Mouse (Mus musculus) kidney, adult 2 months (tissue): ENCODE results near the gene Stx19.

Experiments
- CTCF ChIP-seq: fragments of 200-500 bp; conservative IDR thresholded peaks from 2 replicates; pipeline ENCODE4 v1.5.1; 2011; ENCODE audit warnings: low read depth, mild to moderate bottlenecking, control low read depth, low read length, moderate library complexity, mixed read lengths; ENCODE audit not compliant: insufficient read depth, insufficient read length
- POLR2A ChIP-seq: fragments of 200-500 bp; IDR thresholded peaks from one replicate; pipeline ENCODE4 v1.6.1; 2011; ENCODE audit warnings: low read depth, low read length, control low read depth

GRCm38 (mm10) chr16:62853611-62854126, 39.2 kb downstream of the Stx19 start:
- TF ChIP-seq CTCF: no peak
- no peak for TF ChIP-seq POLR2A
